Mouse (Mus musculus) kidney, postnatal 25 days (tissue): ENCODE measurements around the gene Phex.
A peak's percentile ranks its signal among the peaks of the same experiment; 100 is the strongest.

Source experiments
- DNase-seq, 2 experiments: peaks; one replicate each; pipeline ENCODE4 v3.0.0; 2021; ENCODE audit warnings: mixed read lengths in 2 of 2

The Phex gene

GRCm38 (mm10) chrX:157415212-157415611 is at the start of gene Phex:
Phex (minus strand) TSS chrX:157415312.
- no peak for DNase-seq

GRCm38 (mm10) chrX:157462716-157463115 is 47.6 kb upstream of the Phex start:
- DNase-seq = no peak

GRCm38 (mm10) chrX:157454430-157454829 is 39.3 kb upstream of the Phex start:
- peak in 1 of 2 experiments; percentile 46 for DNase-seq

GRCm38 (mm10) chrX:157449000-157449399 is 33.9 kb upstream of the Phex start:
- DNase-seq = no peak

- no peak for DNase-seq
Measured at GRCm38 (mm10) chrX:157447431-157447830, 32.3 kb upstream of the Phex start.

GRCm38 (mm10) chrX:157434768-157435167 is 19.7 kb upstream of the Phex start:
- DNase-seq = no peak

- no peak for DNase-seq
Measured at GRCm38 (mm10) chrX:157419451-157419850, 4.3 kb upstream of the Phex start.

- no peak for DNase-seq
Measured at GRCm38 (mm10) chrX:157404919-157405318, 10.2 kb downstream of the Phex start.

- DNase-seq = no peak
Measured at GRCm38 (mm10) chrX:157391241-157391640, 23.9 kb downstream of the Phex start.

GRCm38 (mm10) chrX:157390102-157390501 is 25.0 kb downstream of the Phex start:
- no peak for DNase-seq

- DNase-seq = no peak
Measured at GRCm38 (mm10) chrX:157388419-157388818, 26.7 kb downstream of the Phex start.

- DNase-seq = no peak
Measured at GRCm38 (mm10) chrX:157387025-157387424, 28.1 kb downstream of the Phex start.

GRCm38 (mm10) chrX:157378822-157379221 is 36.3 kb downstream of the Phex start:
- DNase-seq = no peak

- DNase-seq = no peak
Measured at GRCm38 (mm10) chrX:157377456-157377855, 37.7 kb downstream of the Phex start.

- DNase-seq = no peak
Measured at GRCm38 (mm10) chrX:157373873-157374272, 41.2 kb downstream of the Phex start.

GRCm38 (mm10) chrX:157369166-157369565 is 45.9 kb downstream of the Phex start:
- no peak for DNase-seq

GRCm38 (mm10) chrX:157355521-157355920 is 59.6 kb downstream of the Phex start:
- no peak for DNase-seq

- DNase-seq = no peak
Measured at GRCm38 (mm10) chrX:157346201-157346600, 68.9 kb downstream of the Phex start.

- DNase-seq = no peak
Measured at GRCm38 (mm10) chrX:157334726-157335125, 80.4 kb downstream of the Phex start.

GRCm38 (mm10) chrX:157329821-157330220 is 85.3 kb downstream of the Phex start:
- no peak for DNase-seq

- DNase-seq = no peak
Measured at GRCm38 (mm10) chrX:157328396-157328795, 86.7 kb downstream of the Phex start.

GRCm38 (mm10) chrX:157327756-157328155 is 87.4 kb downstream of the Phex start:
- DNase-seq = no peak

- DNase-seq = no peak
Measured at GRCm38 (mm10) chrX:157324396-157324795, 90.7 kb downstream of the Phex start.

GRCm38 (mm10) chrX:157310331-157310730 is 104.8 kb downstream of the Phex start:
- no peak for DNase-seq

GRCm38 (mm10) chrX:157308171-157308570 is 106.9 kb downstream of the Phex start:
- DNase-seq = no peak

GRCm38 (mm10) chrX:157307411-157307810 is 107.7 kb downstream of the Phex start:
- peak in 1 of 2 experiments; percentile 7 for DNase-seq
